Mouse (Mus musculus): ENCODE data around the gene Prpsap2. TPM values are rescaled to one million over a fixed set of nuclear protein-coding genes. Genes with fewer than 3 reads are reported as not detected.

Prpsap2 gene
- total RNA-seq, 2 experiments from 2014 or later, result 37.8 to 40.0 TPM

- DNase-seq (ENCODE audit: low spot score in 2 of 2), result no peak
Observed at GRCm38 (mm10) chr11:61717990-61718389, 43.9 kb downstream of the Prpsap2 start.

DNA sequence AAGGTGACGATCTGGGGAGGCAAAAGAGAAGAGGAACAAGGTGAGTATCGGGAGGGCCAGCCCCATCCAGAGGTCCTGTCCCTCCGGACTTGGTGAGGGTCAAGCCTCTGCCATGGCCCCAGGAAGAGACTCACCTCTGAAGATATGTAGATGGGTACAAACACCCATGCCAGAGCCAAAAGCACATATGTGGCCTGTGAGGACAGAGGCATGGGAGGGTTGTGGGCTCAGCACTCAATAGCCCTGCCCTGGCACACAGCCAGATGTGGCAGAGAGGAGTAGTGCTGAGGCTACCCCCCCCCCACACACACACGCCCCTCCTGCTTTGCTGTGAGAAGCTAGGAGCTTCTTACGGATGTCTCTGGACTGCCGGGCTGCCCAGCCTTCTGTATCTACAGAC, 46.8 kb downstream of the Prpsap2 start:
- no peak for DNase-seq (ENCODE audit: low spot score in 2 of 2)

GRCm38 (mm10) chr11:61714346-61715117, 47.4 kb downstream of the Prpsap2 start:
- peak; percentile 75 to 78 for DNase-seq (ENCODE audit: low spot score in 2 of 2)

GRCm38 (mm10) chr11:61713157-61713855, 48.6 kb downstream of the Prpsap2 start:
- no peak for DNase-seq (ENCODE audit: low spot score in 2 of 2)

DNA sequence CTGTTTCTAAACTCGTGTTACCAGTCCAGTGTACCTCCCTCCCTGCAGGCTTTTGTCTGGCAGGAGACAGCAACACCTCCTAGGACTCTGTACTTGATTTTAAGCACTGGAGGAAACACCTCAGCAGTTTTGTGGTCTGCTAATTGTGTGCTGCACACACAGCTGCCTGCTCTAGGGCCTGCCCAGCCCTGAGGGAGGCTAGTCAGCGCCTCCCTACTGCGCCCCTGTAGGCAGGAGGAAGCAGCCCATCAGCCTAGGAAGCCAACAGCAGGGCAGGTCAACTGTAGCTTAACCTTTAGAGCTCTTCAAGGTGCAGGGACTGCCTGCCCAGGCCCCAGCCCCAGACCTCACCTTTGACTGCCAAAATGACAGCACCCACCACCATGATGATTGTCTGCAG, 53.0 kb downstream of the Prpsap2 start:
- DNase-seq (ENCODE audit: low spot score in 2 of 2), result no peak

DNA sequence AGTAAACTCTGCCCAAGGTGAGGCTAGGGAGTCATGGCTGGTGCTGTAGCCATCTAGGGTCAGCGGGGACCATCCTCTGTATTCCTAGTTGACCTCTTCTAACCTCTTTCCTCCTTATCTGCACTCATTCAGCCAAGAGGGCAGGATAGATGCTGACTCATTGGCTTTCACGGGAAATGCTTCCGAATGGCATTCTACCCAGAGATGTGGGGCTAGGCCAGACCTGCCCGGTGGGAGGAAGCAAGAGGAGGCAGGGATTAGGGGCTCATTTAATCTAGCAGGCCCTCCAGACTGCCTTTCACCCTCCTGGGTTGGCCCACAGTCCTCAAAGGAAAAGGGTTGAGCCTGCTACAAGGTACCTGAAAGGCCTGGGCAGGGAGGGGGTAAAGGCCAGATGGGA, 55.7 kb downstream of the Prpsap2 start:
- DNase-seq (ENCODE audit: low spot score in 2 of 2), result no peak

DNA sequence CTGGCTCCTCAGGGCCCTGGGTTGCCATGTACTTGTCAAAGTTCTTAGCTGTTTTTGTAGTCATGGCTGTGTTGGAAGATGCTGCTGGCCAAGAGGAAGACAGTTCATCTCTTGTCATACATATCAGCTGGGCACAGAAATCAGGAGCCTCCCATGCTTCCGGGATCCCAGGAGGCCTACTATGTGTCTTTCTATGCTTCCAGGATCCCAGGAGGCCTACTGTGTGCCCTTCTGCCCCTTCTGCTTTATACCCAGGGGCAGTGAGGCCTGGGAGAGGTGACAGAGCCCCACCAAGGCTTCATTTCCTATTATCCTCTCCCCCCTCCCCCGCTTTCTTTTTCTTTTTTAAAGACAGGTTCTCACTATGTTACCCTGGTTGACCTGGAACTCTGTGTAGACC, 56.3 kb downstream of the Prpsap2 start:
- DNase-seq (ENCODE audit: low spot score in 2 of 2), result no peak

- DNase-seq (ENCODE audit: low spot score in 2 of 2), result no peak
Observed at GRCm38 (mm10) chr11:61702494-61702893, 59.4 kb downstream of the Prpsap2 start.

DNA sequence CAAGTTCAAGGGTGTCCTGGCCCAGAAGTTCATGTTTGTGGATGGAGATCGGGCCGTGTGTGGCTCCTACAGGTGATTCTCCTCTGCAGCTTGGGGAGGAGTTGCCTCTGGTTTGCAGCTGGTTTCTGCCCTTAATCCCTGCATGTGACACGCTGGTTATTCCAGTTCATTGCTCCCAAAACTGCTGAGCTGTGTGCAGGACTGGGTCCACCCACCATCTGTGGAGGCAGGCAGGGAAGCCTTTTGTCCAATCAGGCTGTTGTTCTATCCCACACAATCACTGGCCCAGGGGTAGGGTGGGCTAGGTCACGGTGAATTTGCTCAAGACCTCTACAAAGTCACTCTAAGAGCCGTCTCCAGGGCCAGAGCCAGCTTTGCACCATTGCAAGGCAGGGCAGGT, 60.2 kb downstream of the Prpsap2 start:
- no peak for DNase-seq (ENCODE audit: low spot score in 2 of 2)

GRCm38 (mm10) chr11:61699933-61700332, 62.0 kb downstream of the Prpsap2 start:
- DNase-seq (ENCODE audit: low spot score in 2 of 2), result no peak

- no peak for DNase-seq (ENCODE audit: low spot score in 2 of 2)
Observed at GRCm38 (mm10) chr11:61699460-61699859, 62.4 kb downstream of the Prpsap2 start.

DNA sequence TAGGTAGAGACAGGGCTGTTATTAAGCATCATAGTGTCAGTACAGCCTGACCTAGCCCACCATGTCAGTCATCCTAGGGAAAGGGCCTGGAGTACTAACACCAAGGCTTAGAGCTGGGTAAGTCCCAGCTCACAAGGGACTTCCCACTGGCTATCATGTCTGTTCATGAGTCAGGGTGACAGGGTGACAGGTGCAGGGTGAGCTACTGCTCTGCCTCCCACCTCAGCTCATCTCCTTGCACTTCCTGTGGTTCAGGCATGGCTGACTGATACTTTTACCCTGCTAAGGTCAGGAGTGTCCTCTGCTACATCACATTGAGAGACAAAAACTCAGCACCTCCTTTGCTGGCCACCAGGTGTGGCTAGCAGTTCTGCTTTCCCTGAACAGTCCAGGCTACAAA, 63.0 kb downstream of the Prpsap2 start:
- no peak for DNase-seq (ENCODE audit: low spot score in 2 of 2)

- DNase-seq (ENCODE audit: low spot score in 2 of 2), result no peak
Observed at GRCm38 (mm10) chr11:61692996-61693395, 68.9 kb downstream of the Prpsap2 start.

GRCm38 (mm10) chr11:61687595-61687994, 74.3 kb downstream of the Prpsap2 start:
- no peak for DNase-seq (ENCODE audit: low spot score in 2 of 2)

- DNase-seq (ENCODE audit: low spot score in 2 of 2), result no peak
Observed at GRCm38 (mm10) chr11:61686906-61687453, 74.9 kb downstream of the Prpsap2 start.

DNA sequence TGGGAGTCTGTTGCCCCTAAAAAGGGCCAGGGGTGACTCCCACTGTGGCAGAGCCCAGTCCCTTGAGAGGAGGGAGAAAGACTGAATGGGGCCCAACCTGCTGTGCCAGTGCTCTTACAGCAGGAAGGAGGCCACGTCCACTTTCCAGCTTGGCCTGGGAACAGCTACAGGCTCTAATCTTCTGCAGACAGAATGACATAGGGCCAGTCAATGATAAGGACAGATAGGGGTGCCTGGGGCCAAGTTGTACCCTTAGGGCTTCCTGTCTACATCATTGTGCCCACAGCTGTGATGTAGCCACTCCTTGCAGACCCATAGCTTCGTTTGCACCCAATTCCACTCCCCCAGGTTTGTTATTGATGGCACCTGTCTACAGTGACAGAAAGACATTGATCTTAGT, 75.7 kb downstream of the Prpsap2 start:
- DNase-seq (ENCODE audit: low spot score in 2 of 2), result no peak

GRCm38 (mm10) chr11:61685119-61685725, 76.7 kb downstream of the Prpsap2 start:
- DNase-seq (ENCODE audit: low spot score in 2 of 2), result no peak

DNA sequence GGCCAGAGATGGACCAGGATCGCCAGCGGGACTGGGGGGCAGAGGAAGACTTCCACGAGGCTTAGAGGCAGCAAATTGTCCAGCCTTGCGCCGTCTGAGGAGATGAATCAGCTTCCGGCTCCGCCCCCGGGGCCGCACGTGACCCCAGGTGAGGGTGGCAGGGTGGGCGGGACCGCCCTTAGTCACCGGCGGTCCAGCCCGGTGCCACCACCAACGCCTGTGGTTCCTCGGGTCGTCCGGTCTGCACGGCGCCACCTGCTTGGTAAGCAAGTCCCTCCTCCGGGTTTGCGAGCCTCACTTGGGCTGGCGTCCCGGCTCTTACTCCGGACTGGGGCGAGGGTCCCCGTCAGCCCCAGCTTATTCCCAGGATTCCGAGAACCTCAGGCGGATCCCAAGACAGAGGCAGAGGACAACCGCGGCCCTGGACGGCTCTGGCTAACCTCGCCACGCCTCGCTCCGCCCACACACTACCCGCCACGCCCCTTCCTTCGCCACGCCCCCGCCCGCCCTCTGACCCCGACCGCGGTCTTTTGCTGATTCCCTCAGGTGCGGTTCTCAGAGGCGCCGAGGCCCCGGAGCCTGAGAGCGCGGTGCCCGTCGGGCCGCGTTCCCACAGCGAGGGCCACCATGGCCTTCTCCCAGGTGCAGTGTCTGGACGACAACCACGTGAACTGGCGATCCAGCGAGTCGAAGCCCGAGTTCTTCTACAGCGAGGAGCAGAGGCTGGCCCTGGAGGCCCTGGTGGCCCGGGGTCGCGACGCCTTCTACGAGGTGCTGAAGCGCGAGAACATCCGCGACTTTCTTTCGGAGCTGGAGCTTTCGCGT, 77.8 kb downstream of the Prpsap2 start, which contains the start of gene Fam83g:
Gene Fam83g (plus strand): TSS at position 185 of the 825 bp plus-strand sequence.
- DNase-seq (ENCODE audit: low spot score in 2 of 2), result no peak
